In genomic region chr4:111357176-111357575, GRCm38 (mm10) we compare ENCODE assay signal across 26 mouse cellular contexts. TPM values are rescaled to one million over a fixed set of nuclear protein-coding genes. Genes with fewer than 3 reads are reported as not detected.
A peak's percentile ranks its signal among the peaks of the same experiment; 100 is the strongest.
DNase-seq lines count a peak whose midpoint lies in the region; ATAC-seq and TF ChIP-seq lines count a peak whose summit lies in the region.
"Had no signal": no experiment of that assay in that cellular context is flagged by ENCODE, and none has a peak within 500 bp of the region (broad histone marks: within the 10 kb centered on the region; RNA-seq: fewer than 3 reads in every experiment).

No protein-coding gene starts in this region.

- no peak for TF ChIP-seq CTCF in lung, postnatal 0 days (IDR thresholded peaks at IDR 0.05)

- H3K27ac ChIP-seq in neural tube, embryonic 11.5 days (ENCODE audit: low read depth, low read length), result no peak overlapping the region
- no peak overlapping the region for H3K27ac ChIP-seq in lung, postnatal 0 days (ENCODE audit: low read length)
- H3K27ac ChIP-seq: embryonic facial prominence, embryonic 12.5 days; forebrain, embryonic 15.5 days; gastrocnemius, adult 2 months; hindbrain, embryonic 14.5 days; limb, embryonic 15.5 days; liver, embryonic 15.5 days; midbrain, embryonic 15.5 days had no signal

- H3K36me3 ChIP-seq in neural tube, embryonic 11.5 days (ENCODE audit: control insufficient read depth, insufficient read depth, low read length), result no peaks in the 10 kb centered on the region
- no peaks in the 10 kb centered on the region for H3K36me3 ChIP-seq in lung, postnatal 0 days (ENCODE audit: insufficient read depth, low read length)
- H3K36me3 ChIP-seq: embryonic facial prominence, embryonic 12.5 days; forebrain, embryonic 15.5 days; limb, embryonic 15.5 days; liver, embryonic 15.5 days; midbrain, embryonic 15.5 days had no signal

- no peaks in the 10 kb centered on the region for H3K27me3 ChIP-seq in neural tube, embryonic 11.5 days (ENCODE audit: control insufficient read depth, insufficient read depth, low read length)
- no peaks in the 10 kb centered on the region for H3K27me3 ChIP-seq in lung, postnatal 0 days (replicated peaks; ENCODE audit: insufficient read depth, low read length)
- H3K27me3 ChIP-seq: embryonic facial prominence, embryonic 12.5 days; forebrain, embryonic 15.5 days; limb, embryonic 15.5 days; liver, embryonic 15.5 days; megakaryocyte, embryonic 14.5 days; midbrain, embryonic 15.5 days; Patski had no signal

- peak; percentile 75 for ATAC-seq in neural tube, embryonic 11.5 days (ENCODE audit: insufficient read depth, low FRiP score, low TSS enrichment)
- ATAC-seq in lung, postnatal 0 days, result no peak
- ATAC-seq: forebrain, embryonic 15.5 days; intestine, embryonic 16.5 days; midbrain, embryonic 15.5 days; Patski had no signal

- H3K4me1 ChIP-seq in neural tube, embryonic 11.5 days (ENCODE audit: control insufficient read depth, insufficient read depth, low read length), result peaks cover 13% of the 10 kb centered on the region
- H3K4me1 ChIP-seq in lung, postnatal 0 days (ENCODE audit: insufficient read depth, low read depth, low read length), result no peaks in the 10 kb centered on the region
- H3K4me1 ChIP-seq: forebrain, embryonic 15.5 days; limb, embryonic 15.5 days; liver, embryonic 15.5 days; megakaryocyte, embryonic 14.5 days; midbrain, embryonic 15.5 days had no signal

- no peak for TF ChIP-seq EP300 in lung, postnatal 0 days (IDR thresholded peaks at IDR 0.05)

- H3K4me3 ChIP-seq in neural tube, embryonic 11.5 days (ENCODE audit: low read depth, low read length), result no peak overlapping the region
- no peak overlapping the region for H3K4me3 ChIP-seq in lung, postnatal 0 days (ENCODE audit: low read depth, low read length)
- H3K4me3 ChIP-seq: embryonic facial prominence, embryonic 12.5 days; forebrain, embryonic 15.5 days; gastrocnemius, adult 2 months; limb, embryonic 15.5 days; liver, embryonic 15.5 days; megakaryocyte, embryonic 14.5 days; midbrain, embryonic 15.5 days; myocyte had no signal

- peak; percentile 44 for DNase-seq in embryo, embryonic 10 days (ENCODE audit: low spot score)
- no peak for DNase-seq in embryo, embryonic 9.5 days (ENCODE audit: extremely low spot score)
- DNase-seq in neural tube, embryonic 11.5 days (ENCODE audit: low spot score), result no peak
- DNase-seq in neural tube, embryonic 10.5 days (ENCODE audit: extremely low spot score, low spot score), result no peak
- peak; percentile 73 for DNase-seq in mesoderm, embryonic 11.5 days (ENCODE audit: low read depth, low spot score)
- no peak for DNase-seq in right cerebral cortex, postnatal 25 days
- no peak for DNase-seq in lung, postnatal 4 days
- DNase-seq in lung, postnatal 0 days (ENCODE audit: low spot score), result no peak
- DNase-seq: adrenal gland, adult 8-10 months; cerebellum, postnatal 10 days; gastrocnemius, adult 2 months; heart, postnatal 10 days; kidney, postnatal 4 days; right cerebral cortex, adult 18-20 months; thymus, postnatal 25 days had no signal

- H3K9ac ChIP-seq in neural tube, embryonic 11.5 days (ENCODE audit: low read length), result no peak overlapping the region
- no peak overlapping the region for H3K9ac ChIP-seq in lung, postnatal 0 days (replicated peaks; ENCODE audit: low read depth)
- H3K9ac ChIP-seq: embryonic facial prominence, embryonic 12.5 days; forebrain, embryonic 15.5 days; hindbrain, embryonic 14.5 days; limb, embryonic 15.5 days; liver, embryonic 15.5 days; midbrain, embryonic 15.5 days had no signal

- WGBS in neural tube, embryonic 11.5 days, result 25% methylated on average over 3 of the region's 3 CpGs
- 55% methylated on average over 3 of the region's 3 CpGs for WGBS in lung, postnatal 0 days

- no peaks in the 10 kb centered on the region for H3K9me3 ChIP-seq in neural tube, embryonic 11.5 days (ENCODE audit: control insufficient read depth, low read length)
- H3K9me3 ChIP-seq in lung, postnatal 0 days (ENCODE audit: low read length), result no peaks in the 10 kb centered on the region
- H3K9me3 ChIP-seq: embryonic facial prominence, embryonic 12.5 days; forebrain, embryonic 15.5 days; limb, embryonic 15.5 days; liver, embryonic 15.5 days; midbrain, embryonic 15.5 days had no signal

- no peak overlapping the region for H3K4me2 ChIP-seq in neural tube, embryonic 11.5 days (ENCODE audit: low read depth)
- H3K4me2 ChIP-seq in lung, postnatal 0 days (replicated peaks; ENCODE audit: low read depth, low read length), result no peak overlapping the region
- H3K4me2 ChIP-seq: embryonic facial prominence, embryonic 12.5 days; forebrain, embryonic 15.5 days; heart, embryonic 11.5 days; hindbrain, embryonic 14.5 days; limb, embryonic 15.5 days; liver, embryonic 15.5 days; midbrain, embryonic 15.5 days had no signal

RNA-seq across cellular contexts. Expression of gene Bend5, which starts 57.6 kb away (rescaled TPM):
- 42.4 and 43.2 TPM in 2 replicates for polyA plus RNA-seq in neural tube, embryonic 11.5 days (2014; fragmentation: Nextera tagmentation; extraction: Ambion mirVana)
- polyA plus RNA-seq in lung, postnatal 0 days (2015; fragmentation: Nextera tagmentation; extraction: Ambion mirVana), result 13.3 and 14.0 TPM in 2 replicates
- polyA plus RNA-seq: myocyte had no signal

Comparison
In these comparisons a context has a peak if more than half of its experiments do, and no peak if none do; other contexts are left out.
1. DNase-seq: peak in embryo, embryonic 10 days (single experiment) and mesoderm, embryonic 11.5 days (single experiment); none in embryo, embryonic 9.5 days (single experiment), neural tube, embryonic 11.5 days (single experiment), neural tube, embryonic 10.5 days (single experiment), right cerebral cortex, postnatal 25 days (single experiment), lung, postnatal 4 days (0 of 2) and lung, postnatal 0 days (single experiment).